Mouse (Mus musculus) frontal cortex, postnatal 14 days (tissue): ENCODE results near the gene Rpa1.

Experiments used
- DNase-seq, 2 experiments: peaks; one replicate each; pipeline ENCODE4 v3.0.0; 2022; ENCODE audit warnings: low spot score in 2 of 2

Rpa1 gene

DNA sequence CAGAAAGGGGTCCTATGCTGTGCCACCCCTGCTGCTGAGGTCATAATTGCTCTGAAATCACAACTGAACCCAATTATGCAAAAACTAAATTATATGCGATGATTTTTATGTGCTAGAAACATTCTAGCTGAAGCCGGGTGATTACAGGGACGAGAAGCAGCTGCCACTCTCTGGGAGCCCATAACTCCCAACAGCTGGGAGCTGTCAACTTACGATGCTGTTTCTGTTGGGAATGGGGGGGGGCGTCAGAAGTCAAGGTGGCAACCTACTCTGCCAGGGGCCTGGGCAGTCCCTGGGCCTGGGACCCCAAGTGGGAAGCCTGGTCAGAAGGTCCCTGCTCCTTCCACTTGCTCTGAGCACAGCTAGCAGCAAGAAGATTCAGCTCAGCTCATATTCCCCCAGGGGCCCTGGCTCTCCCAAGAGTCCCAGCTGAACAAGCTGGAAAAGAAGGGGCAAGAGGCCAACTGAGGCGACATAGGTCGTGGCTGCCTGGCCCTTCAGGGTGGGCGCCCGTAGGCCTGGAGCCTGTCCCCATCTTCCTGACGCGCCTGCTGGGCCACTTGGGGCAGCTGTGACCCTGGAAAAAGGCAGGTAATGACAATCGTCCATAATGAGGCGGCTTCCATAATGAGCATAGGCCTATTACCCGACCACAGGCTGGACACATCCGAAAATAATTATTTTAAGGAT is 84.7 kb downstream of the Rpa1 start:
- DNase-seq: no peak

DNA sequence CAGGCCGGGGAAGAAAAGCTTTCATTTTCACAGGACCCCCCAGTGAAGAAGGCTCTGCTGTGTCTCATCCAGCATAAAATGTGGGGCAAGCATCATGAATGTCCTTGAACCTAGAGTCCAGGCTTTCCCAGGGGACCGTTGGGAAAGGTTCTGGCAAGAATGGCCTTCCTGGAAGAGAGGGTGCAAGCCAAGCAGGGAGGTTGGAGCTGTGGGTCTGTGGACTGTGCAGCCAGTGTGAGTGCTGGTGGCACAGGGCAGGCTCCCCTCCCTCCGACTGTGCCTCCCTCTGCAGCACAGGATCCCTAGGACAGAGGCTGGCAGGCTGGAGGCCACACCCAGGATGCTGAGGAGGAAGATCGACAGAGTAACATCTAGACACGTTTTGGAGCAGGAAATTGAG is 85.3 kb downstream of the Rpa1 start:
- DNase-seq: no peak

DNA sequence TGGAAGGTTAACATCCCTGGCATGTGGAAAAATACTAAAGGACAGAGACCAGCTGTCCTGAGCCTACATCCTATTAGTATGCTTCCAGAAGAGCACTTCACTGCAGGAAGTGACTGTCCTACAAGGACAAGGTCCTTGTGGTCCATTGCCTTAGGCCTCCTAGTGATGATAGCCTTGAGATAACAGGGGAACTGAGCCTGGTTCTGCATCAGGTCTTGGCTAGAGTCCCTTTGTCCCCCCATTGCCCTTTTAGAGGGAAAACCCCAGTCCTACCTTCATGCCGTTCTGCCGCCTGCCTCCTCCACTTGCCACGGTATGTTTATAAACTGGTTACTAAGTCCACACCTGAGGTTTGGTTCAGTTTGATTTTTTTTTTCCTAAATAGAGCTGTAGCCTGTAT is 85.9 kb downstream of the Rpa1 start:
- no peak for DNase-seq

DNA sequence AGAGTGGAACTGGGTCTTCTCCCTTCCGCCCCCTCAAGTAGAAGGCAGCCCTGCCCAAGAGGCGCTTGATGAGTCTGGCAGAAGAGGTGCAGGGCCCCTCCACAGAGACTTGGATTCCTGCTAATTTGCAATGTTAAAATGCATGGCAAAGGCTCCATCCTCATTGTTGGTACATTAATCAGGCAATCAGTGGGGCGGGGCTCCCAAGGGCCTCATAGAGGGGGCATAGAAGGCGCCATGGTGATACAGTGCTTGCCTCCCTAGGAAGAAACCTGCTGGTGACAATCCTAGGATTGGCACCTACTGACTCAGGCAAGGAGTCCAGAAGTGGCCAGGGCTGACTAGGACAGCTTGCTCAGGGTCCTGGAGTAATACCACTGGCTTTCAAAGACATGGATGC is 86.4 kb downstream of the Rpa1 start:
- DNase-seq: no peak

DNA sequence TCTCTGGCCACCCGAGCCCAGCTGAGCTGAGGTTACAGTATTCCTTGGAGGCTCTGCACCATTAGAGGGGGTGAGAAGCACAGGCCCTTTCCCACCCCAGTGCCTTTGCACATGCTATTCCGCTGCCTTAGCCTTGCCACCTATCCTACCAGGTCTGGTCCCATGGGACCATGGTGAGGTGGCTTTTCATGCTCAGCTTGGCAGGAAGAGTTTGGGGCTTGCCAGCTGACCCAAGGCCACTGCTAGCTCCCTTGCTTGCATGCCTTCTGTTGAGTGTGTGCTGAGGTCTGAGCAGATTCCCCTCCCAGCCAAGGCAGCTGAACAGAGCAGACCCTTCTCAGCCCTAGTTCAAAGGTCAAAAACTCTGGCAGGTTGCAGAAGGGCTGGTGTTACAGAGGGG is 87.1 kb downstream of the Rpa1 start:
- DNase-seq: no peak

DNA sequence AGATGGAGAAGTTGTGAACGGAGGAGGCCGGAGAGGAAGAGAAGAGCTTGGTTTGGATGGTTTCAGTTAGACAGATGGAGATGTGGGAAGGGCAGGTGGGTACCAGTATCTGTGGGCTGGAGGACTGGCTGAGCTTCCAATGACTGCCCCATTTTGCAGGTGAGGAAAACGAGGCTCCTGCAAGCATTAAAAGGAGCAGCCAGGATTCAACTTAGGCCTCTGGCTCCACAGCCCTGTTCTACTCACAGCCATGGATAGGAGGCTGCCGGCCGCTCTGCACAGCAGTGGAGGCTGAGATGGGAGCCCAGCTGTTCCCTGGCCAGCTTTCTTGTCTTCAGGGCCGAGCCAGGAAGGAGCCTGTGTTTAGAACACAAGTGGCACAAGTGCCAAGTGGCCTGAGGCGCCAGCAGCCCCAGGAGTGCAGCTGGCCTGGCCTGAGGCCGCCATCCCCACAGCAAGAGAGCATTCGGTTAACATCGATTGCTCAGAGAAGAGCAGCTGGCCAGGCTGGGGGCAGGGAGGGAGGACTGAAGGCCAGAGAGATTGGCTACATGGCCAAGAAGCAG is 88.0 kb downstream of the Rpa1 start:
- DNase-seq: peak in 1 of 2 experiments; percentile 39

DNA sequence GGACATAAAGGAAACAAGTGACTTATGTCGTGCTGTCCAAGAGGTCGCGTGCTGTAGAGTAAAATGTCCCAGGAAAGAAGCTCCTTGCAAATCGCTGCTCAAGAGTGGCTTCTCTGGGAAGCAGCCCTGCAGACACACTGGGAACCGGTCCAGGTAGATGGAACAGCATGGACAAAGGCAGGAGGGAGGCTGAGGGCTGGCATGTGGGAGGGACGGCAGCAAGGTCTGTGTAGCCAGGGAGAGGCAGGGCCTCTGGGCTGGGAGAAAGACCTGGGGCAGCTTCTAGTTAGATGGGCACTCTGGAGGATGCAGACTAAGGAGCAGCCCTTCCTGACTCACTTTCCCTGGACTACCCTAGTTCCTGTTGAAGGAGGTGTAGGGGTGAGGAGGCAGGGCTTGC is 88.7 kb downstream of the Rpa1 start:
- no peak for DNase-seq

DNA sequence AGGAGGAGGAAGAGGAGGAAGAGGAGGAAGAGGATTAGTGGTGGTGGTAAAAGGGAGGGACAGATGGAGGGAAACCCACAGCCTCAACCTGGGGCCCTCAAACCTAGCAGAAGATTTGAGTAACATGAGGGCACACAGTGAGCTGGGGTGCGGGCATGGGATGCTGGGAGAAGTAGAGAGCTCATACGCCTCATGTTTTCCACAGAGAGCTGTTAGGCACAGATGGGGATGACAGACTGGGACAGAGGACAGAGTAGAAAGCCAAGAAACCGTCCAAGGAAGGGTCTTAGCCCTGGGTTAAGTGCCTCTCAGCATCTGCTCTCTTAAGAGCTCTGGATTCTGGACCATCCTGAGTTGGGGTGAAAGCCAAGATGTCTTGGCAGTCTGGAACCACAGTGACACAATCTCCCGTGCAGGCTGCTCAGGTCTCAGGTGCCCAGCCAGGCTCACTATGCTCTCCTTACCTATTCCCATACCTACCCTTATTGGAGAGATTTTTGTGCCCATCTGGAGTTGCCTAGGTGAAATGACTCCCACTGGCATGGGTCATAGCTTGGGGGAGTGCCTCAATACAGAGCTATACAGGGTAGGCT is 91.0 kb downstream of the Rpa1 start:
- DNase-seq: no peak

DNA sequence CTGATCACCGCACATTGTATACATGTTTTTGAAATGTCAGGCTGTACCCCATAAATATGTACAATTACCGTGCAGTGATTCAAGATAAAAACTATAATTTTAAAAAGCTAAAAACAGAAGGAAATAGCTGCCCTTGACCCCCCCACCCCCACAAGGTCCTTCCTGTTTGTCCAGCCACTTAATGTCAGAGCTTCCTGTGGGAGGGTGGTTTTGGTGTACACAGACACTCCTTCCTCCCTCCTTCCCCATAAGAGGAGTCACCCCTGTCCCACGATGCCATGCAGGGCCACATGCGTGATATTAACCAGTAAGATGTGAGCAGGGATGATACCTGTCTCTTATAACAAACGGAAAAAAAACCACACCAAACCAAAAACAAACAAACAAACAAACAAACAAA is 92.8 kb downstream of the Rpa1 start:
- no peak for DNase-seq

DNA sequence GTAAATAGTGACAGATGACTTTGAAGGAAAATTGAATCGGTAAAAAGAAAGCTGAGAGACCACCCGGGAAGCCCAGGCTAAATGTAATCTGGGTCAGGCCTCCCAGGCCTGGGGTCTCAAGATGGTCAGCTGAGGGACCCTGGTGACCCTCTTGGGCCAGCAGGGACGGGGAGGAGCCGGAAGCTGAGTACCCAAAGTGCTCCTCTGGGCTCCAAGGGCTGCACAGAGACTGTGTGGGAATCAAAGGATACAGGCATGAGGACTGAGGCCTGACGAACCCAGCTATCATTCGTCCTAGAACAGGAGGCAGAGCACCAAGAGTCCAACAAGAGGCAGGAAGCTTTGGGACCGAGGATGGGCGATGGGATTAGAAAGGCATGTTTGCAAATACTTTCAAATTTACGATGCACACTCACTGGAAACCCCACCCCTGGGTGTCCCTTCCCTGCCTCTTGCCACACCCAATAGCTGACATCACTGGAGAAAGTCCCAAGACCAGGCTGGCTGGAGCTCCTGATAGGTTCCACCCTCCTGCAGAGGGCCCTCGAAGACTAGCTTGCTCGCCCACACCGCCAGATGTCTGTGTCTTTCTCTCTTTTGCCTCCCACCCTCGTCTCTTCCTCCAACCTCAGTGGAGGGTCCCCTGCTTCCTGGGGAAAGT is 93.7 kb downstream of the Rpa1 start:
- DNase-seq: peak; percentile 37 to 64

DNA sequence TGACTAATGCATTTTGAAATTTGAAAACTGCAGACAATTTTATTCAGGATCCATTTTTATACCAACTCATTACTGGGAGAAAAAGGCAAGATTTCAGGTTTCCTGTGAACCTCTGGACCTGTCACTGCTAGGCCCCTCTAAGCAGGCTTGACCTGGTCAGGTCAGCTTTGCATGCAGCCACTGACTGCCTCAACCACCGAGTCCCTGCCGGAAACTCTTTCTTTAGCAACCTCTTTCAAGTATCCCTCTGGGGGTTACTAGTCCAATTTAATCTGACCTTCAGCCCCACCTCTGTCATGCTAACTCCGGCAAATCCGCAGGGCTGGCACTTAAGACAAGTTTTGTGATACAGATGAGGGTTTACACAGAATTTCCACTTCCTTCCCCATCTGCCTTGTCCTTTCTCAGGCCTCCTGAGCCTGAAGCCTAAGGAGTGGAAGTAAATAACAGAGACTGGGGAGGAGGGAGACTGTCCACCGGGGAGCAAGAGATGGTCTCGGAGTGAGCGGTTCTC is 96.5 kb downstream of the Rpa1 start:
- DNase-seq: no peak

DNA sequence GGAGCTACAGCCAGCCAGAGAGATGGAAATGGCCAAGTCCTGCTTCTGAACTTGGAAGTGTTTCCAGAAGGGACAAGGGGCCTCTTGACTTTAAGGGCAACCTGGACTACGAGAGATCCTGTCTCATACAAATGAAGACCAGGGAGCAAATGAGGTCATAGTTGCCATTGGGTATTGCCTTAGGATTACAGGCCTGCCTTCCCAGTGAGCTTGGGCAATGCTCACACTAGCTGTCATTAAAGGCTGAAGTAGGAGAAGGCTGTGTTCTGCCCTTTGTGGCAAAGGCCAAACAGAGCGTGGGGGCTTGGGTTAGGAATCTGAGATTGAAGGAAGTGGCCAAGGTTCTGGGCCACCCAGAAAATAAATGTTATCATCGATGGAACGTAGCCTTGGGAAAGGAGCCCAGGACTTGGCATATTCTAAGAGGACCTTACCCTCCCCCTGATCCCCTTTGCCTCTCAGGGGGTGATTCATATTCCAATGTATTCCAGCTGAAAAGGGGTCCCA is 97.1 kb downstream of the Rpa1 start:
- no peak for DNase-seq

DNA sequence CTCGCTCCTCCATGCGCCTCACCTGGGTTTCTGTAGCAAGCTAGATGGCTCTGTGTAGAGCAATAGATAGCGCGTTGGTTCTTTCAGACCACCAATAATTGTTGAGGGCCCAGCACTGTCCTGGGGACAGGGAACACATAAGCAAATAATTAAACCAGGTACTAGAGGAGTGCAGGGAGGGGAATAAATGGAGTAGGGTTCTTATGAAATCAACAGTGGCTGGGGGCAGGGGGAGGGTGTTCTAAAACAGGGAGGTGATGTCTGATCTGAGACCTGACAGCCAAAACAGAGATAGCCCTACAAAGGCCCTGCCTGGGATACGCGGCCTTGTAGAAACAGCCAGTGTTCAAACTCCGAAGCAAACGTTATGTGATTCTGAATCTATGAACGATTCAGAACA is 98.5 kb downstream of the Rpa1 start:
- no peak for DNase-seq
